Mouse (Mus musculus): ENCODE data around the gene Gdf9.
"Not testable (repeated sequence)": the region's sequence is repeated elsewhere in the genome, so short reads cannot be mapped to it uniquely, and the experiment has no call there.

The Gdf9 gene

GRCm38 (mm10) chr11:53430670-53431346, at the start of gene Gdf9, which contains the start of gene Uqcrq:
Gdf9 (plus strand) TSS chr11:53431023.
Uqcrq (minus strand) TSS chr11:53430831.
- peak; percentile 98 for DNase-seq (ENCODE audit: low read depth, low spot score)

GRCm38 (mm10) chr11:53383758-53384428, 46.9 kb upstream of the Gdf9 start:
- no peak for DNase-seq (ENCODE audit: low read depth, low spot score)

- no peak for DNase-seq (ENCODE audit: low read depth, low spot score)
Observed at GRCm38 (mm10) chr11:53393856-53394255, 37.0 kb upstream of the Gdf9 start.

GRCm38 (mm10) chr11:53403638-53404037, 27.2 kb upstream of the Gdf9 start:
- DNase-seq (ENCODE audit: low read depth, low spot score): no peak

GRCm38 (mm10) chr11:53411738-53412137, 19.1 kb upstream of the Gdf9 start:
- DNase-seq (ENCODE audit: low read depth, low spot score): no peak

GRCm38 (mm10) chr11:53413871-53414270, 17.0 kb upstream of the Gdf9 start:
- no peak for DNase-seq (ENCODE audit: low read depth, low spot score)

GRCm38 (mm10) chr11:53418048-53418447, 12.8 kb upstream of the Gdf9 start:
- no peak for DNase-seq (ENCODE audit: low read depth, low spot score)

GRCm38 (mm10) chr11:53423036-53423435, 7.8 kb upstream of the Gdf9 start, which contains the start of gene Leap2:
Leap2 (minus strand) TSS chr11:53423170.
- no peak for DNase-seq (ENCODE audit: low read depth, low spot score)

GRCm38 (mm10) chr11:53424826-53425225, 6.0 kb upstream of the Gdf9 start:
- no peak for DNase-seq (ENCODE audit: low read depth, low spot score)

GRCm38 (mm10) chr11:53425251-53425650, 5.6 kb upstream of the Gdf9 start:
- no peak for DNase-seq (ENCODE audit: low read depth, low spot score)

GRCm38 (mm10) chr11:53425711-53426255, 5.0 kb upstream of the Gdf9 start:
- no peak for DNase-seq (ENCODE audit: low read depth, low spot score)

- DNase-seq (ENCODE audit: low read depth, low spot score): not testable (repeated sequence)
Observed at GRCm38 (mm10) chr11:53426914-53427313, 3.9 kb upstream of the Gdf9 start.

- DNase-seq (ENCODE audit: low read depth, low spot score): no peak
Observed at GRCm38 (mm10) chr11:53427993-53428715, 2.7 kb upstream of the Gdf9 start.

GRCm38 (mm10) chr11:53428716-53429057, 2.1 kb upstream of the Gdf9 start:
- DNase-seq (ENCODE audit: low read depth, low spot score): no peak

- no peak for DNase-seq (ENCODE audit: low read depth, low spot score)
Observed at GRCm38 (mm10) chr11:53429182-53429581, 1.6 kb upstream of the Gdf9 start.

GRCm38 (mm10) chr11:53430300-53430669, 538 bp upstream of the Gdf9 start:
- DNase-seq (ENCODE audit: low read depth, low spot score): no peak

GRCm38 (mm10) chr11:53431347-53432056, 679 bp downstream of the Gdf9 start:
- DNase-seq (ENCODE audit: low read depth, low spot score): no peak

GRCm38 (mm10) chr11:53433057-53433456, 2.2 kb downstream of the Gdf9 start:
- no peak for DNase-seq (ENCODE audit: low read depth, low spot score)

GRCm38 (mm10) chr11:53435504-53435903, 4.7 kb downstream of the Gdf9 start:
- DNase-seq (ENCODE audit: low read depth, low spot score): no peak

- no peak for DNase-seq (ENCODE audit: low read depth, low spot score)
Observed at GRCm38 (mm10) chr11:53436338-53436737, 5.5 kb downstream of the Gdf9 start.

GRCm38 (mm10) chr11:53441921-53442320, 11.1 kb downstream of the Gdf9 start:
- DNase-seq (ENCODE audit: low read depth, low spot score): no peak

GRCm38 (mm10) chr11:53443861-53444260, 13.0 kb downstream of the Gdf9 start:
- DNase-seq (ENCODE audit: low read depth, low spot score): no peak
